Mouse (Mus musculus) heart, embryonic 11.5 days (tissue): ENCODE measurements around the gene Hist1h2bn. TPM values are rescaled to one million over a fixed set of nuclear protein-coding genes. Genes with fewer than 3 reads are reported as not detected.
"Not testable (repeated sequence)": the region's sequence is repeated elsewhere in the genome, so short reads cannot be mapped to it uniquely, and the experiment has no call there.

Experiments
- ATAC-seq: fragments of 200-750 bp; cut with Nextera tagmentation; replicated peaks from 2 replicates; pipeline ENCODE4 v1.8.0; 2017; ENCODE audit warnings: moderate library complexity; ENCODE audit not compliant: insufficient number of reproducible peaks, low FRiP score, low TSS enrichment
- H3K27ac ChIP-seq: fragments of 300-500 bp; sonication (generic); 2 replicates; pipeline ENCODE4 v1.5.1; 2014; ENCODE audit warnings: mild to moderate bottlenecking, low read depth, low read length
- H3K27me3 ChIP-seq: fragments of 300-500 bp; sonication (generic); 2 replicates; pipeline ENCODE4 v1.6.1; 2014; ENCODE audit warnings: mild to moderate bottlenecking, low read length, mixed read lengths; ENCODE audit not compliant: control insufficient read depth, insufficient read depth
- H3K36me3 ChIP-seq: fragments of 300-500 bp; sonication (generic); 2 replicates; pipeline ENCODE4 v1.6.1; 2014; ENCODE audit warnings: mild to moderate bottlenecking, low read length, moderate library complexity, mixed read lengths; ENCODE audit not compliant: control insufficient read depth, insufficient read depth
- H3K4me1 ChIP-seq: fragments of 300-500 bp; sonication (generic); 2 replicates; pipeline ENCODE4 v1.6.1; 2014; ENCODE audit warnings: low read length; ENCODE audit not compliant: control insufficient read depth, insufficient read depth
- H3K4me2 ChIP-seq: fragments of 300-500 bp; sonication (generic); 2 replicates; pipeline ENCODE4 v1.6.1; 2014; ENCODE audit warnings: mild to moderate bottlenecking, moderate library complexity
- H3K4me3 ChIP-seq: fragments of 300-500 bp; sonication (generic); 2 replicates; pipeline ENCODE4 v1.5.1; 2014; ENCODE audit warnings: low read depth, low read length
- H3K9ac ChIP-seq: fragments of 300-500 bp; sonication (generic); 2 replicates; pipeline ENCODE4 v1.6.1; 2014; ENCODE audit warnings: mild to moderate bottlenecking, low read depth, low read length, moderate library complexity
- H3K9me3 ChIP-seq: fragments of 300-500 bp; sonication (generic); replicated peaks from 2 replicates; pipeline ENCODE4 v1.6.1; 2016; ENCODE audit warnings: low read length; ENCODE audit not compliant: control insufficient read depth
- WGBS: fragments of 180-500 bp; shearing (Covaris S2); extraction: QIAGEN DNeasy Blood & Tissue Kit; methylation state at CpG from one replicate; pipeline ENCODE4 v1.1.7; 2014; ENCODE audit not compliant: insufficient replicate concordance; 5-methylcytosine and 5-hydroxymethylcytosine counted together
- polyA plus RNA-seq: library from polyadenylated mRNA; unstranded; fragments of >200 nt; fragmentation: Nextera tagmentation; extraction: Ambion mirVana; gene quantifications from 2 replicates; pipeline ENCODE4 v1.2.1, GENCODE M21; 2014

The Hist1h2bn gene
- polyA plus RNA-seq, 1 experiment from 2014 or later: 2.0 TPM

GRCm38 (mm10) chr13:21722993-21723836, 30.7 kb upstream of the Hist1h2bn start:
- peaks cover 8% of the 10 kb centered on the region for H3K4me1 ChIP-seq
- no peaks in the 10 kb centered on the region for H3K9me3 ChIP-seq
- 40% methylated on average over 5 of the region's 5 CpGs for WGBS
- H3K27me3 ChIP-seq: no peaks in the 10 kb centered on the region
- no peak overlapping the region for H3K27ac ChIP-seq
- H3K4me2 ChIP-seq: peak overlapping the region; percentile 31; the same call in 1 of the 2 replicates
- no peak overlapping the region for H3K9ac ChIP-seq
- no peak overlapping the region for H3K4me3 ChIP-seq
- no peak for ATAC-seq
- H3K36me3 ChIP-seq: no peaks in the 10 kb centered on the region

- Histone ChIP-seq H3K9me3 (no peaks in the 10 kb centered on the region), H3K27me3 (no peaks in the 10 kb centered on the region), H3K4me3 (no peak overlapping the region), H3K27ac (no peak overlapping the region), H3K4me2 (no peak overlapping the region), H3K9ac (no peak overlapping the region), H3K36me3 (no peaks in the 10 kb centered on the region), H3K4me1 (no peaks in the 10 kb centered on the region)
- 33% methylated on average over 11 of the region's 11 CpGs for WGBS
- ATAC-seq: no peak
Observed at GRCm38 (mm10) chr13:21727948-21728572, 25.9 kb upstream of the Hist1h2bn start.

GRCm38 (mm10) chr13:21729544-21729943, 24.4 kb upstream of the Hist1h2bn start:
- H3K4me1 ChIP-seq: no peaks in the 10 kb centered on the region
- no peak overlapping the region for H3K4me2 ChIP-seq
- no peaks in the 10 kb centered on the region for H3K27me3 ChIP-seq
- no peak overlapping the region for H3K9ac ChIP-seq
- ATAC-seq: no peak
- no peak overlapping the region for H3K4me3 ChIP-seq
- no peaks in the 10 kb centered on the region for H3K9me3 ChIP-seq
- 68% methylated on average over 1 of the region's 1 CpGs for WGBS
- no peak overlapping the region for H3K27ac ChIP-seq
- H3K36me3 ChIP-seq: no peaks in the 10 kb centered on the region

- no peaks in the 10 kb centered on the region for H3K4me1 ChIP-seq
- no peak overlapping the region for H3K27ac ChIP-seq
- no peak overlapping the region for H3K4me3 ChIP-seq
- H3K27me3 ChIP-seq: no peaks in the 10 kb centered on the region
- ATAC-seq: 0 out of 2 replicates have a peak, but pooled peaks have one; percentile 25
- H3K4me2 ChIP-seq: no peak overlapping the region
- no peaks in the 10 kb centered on the region for H3K9me3 ChIP-seq
- WGBS: 57% methylated on average over 5 of the region's 5 CpGs
- no peaks in the 10 kb centered on the region for H3K36me3 ChIP-seq
- peak overlapping the region; percentile 1; the same call in 1 of the 2 replicates for H3K9ac ChIP-seq
Observed at GRCm38 (mm10) chr13:21733466-21733865, 20.5 kb upstream of the Hist1h2bn start.

GRCm38 (mm10) chr13:21734010-21734905, 19.7 kb upstream of the Hist1h2bn start:
- Histone ChIP-seq H3K4me3 (peak overlapping the region; percentile 51), H3K9ac (peak overlapping the region; percentile 79), H3K27me3 (no peaks in the 10 kb centered on the region), H3K4me1 (no peaks in the 10 kb centered on the region), H3K9me3 (no peaks in the 10 kb centered on the region), H3K4me2 (peak overlapping the region; percentile 78), H3K36me3 (no peaks in the 10 kb centered on the region), H3K27ac (peak overlapping the region; percentile 95)
- peak; percentile 69 for ATAC-seq
- under 1% methylated on average over 21 of the region's 21 CpGs for WGBS

GRCm38 (mm10) chr13:21734906-21735767, 18.8 kb upstream of the Hist1h2bn start, which contains the start of gene Hist1h4j:
TSS of gene Hist1h4j (plus strand) at chr13:21735064.
- peak; percentile 91 for ATAC-seq
- not testable (repeated sequence) for H3K9me3 ChIP-seq, H3K4me1 ChIP-seq, H3K36me3 ChIP-seq, H3K27me3 ChIP-seq
- under 1% methylated on average over 39 of the region's 56 CpGs for whole genome bisulfite sequencing
- H3K27ac ChIP-seq: peak within 1 kb of the TSS; percentile 95
- H3K4me2 ChIP-seq: peak within 1 kb of the TSS; percentile 78
- H3K9ac ChIP-seq: peak within 1 kb of the TSS; percentile 79
- peak within 1 kb of the TSS; percentile 51 for H3K4me3 ChIP-seq

- no peaks in the 10 kb centered on the region for H3K9me3 ChIP-seq
- no peak for ATAC-seq
- WGBS: 77% methylated on average over 1 of the region's 1 CpGs
Observed at GRCm38 (mm10) chr13:21745006-21745405, 8.9 kb upstream of the Hist1h2bn start.

More at GRCm38 (mm10) chr13:21745006-21745405, 8.9 kb upstream of the Hist1h2bn start:
- H3K4me2 ChIP-seq: no peak overlapping the region
- H3K27ac ChIP-seq: no peak overlapping the region
- peaks cover 3% of the 10 kb centered on the region; the same call in 1 of the 2 replicates for H3K4me1 ChIP-seq
- H3K9ac ChIP-seq: no peak overlapping the region
- no peaks in the 10 kb centered on the region for H3K27me3 ChIP-seq
- no peaks in the 10 kb centered on the region for H3K36me3 ChIP-seq
- H3K4me3 ChIP-seq: no peak overlapping the region
